Mouse (Mus musculus) embryonic fibroblast, embryonic 13.5 days (primary cell): ENCODE data around the gene Olfr465-ps1. TPM values are rescaled to one million over a fixed set of nuclear protein-coding genes. Genes with fewer than 3 reads are reported as not detected.

Experiments used
- H3K27ac ChIP-seq: 2 replicates; pipeline ENCODE4 v1.5.1; 2012; ENCODE audit warnings: low read length, control low read depth, inconsistent platforms; ENCODE audit not compliant: insufficient read depth
- H3K4me1 ChIP-seq: 2 replicates; pipeline ENCODE4 v1.6.1; 2011; ENCODE audit warnings: low read length; ENCODE audit not compliant: control insufficient read depth, insufficient read depth
- H3K4me3 ChIP-seq: 2 replicates; pipeline ENCODE4 v1.5.1; 2011; ENCODE audit warnings: mild to moderate bottlenecking, control low read depth, low read length; ENCODE audit not compliant: insufficient read depth
- CTCF ChIP-seq: IDR thresholded peaks from 2 replicates; pipeline ENCODE4 v1.5.1; 2011; ENCODE audit warnings: mild to moderate bottlenecking, control low read depth, low read length, moderate library complexity, borderline replicate concordance; ENCODE audit not compliant: insufficient read depth
- POLR2A ChIP-seq: IDR thresholded peaks from 2 replicates; pipeline ENCODE4 v1.6.1; 2011; ENCODE audit warnings: low read depth, mild to moderate bottlenecking, control low read depth, low read length, moderate library complexity
- polyA plus RNA-seq: library from polyadenylated mRNA; stranded (reverse); fragments of >200 nt; gene quantifications from 2 replicates; pipeline ENCODE4 v1.2.4, GENCODE M21; 2011; ENCODE audit warnings: low read depth; ENCODE audit not compliant: missing spikeins, insufficient read length

Olfr465-ps1 gene
- polyA plus RNA-seq, 1 experiment: not detected

DNA sequence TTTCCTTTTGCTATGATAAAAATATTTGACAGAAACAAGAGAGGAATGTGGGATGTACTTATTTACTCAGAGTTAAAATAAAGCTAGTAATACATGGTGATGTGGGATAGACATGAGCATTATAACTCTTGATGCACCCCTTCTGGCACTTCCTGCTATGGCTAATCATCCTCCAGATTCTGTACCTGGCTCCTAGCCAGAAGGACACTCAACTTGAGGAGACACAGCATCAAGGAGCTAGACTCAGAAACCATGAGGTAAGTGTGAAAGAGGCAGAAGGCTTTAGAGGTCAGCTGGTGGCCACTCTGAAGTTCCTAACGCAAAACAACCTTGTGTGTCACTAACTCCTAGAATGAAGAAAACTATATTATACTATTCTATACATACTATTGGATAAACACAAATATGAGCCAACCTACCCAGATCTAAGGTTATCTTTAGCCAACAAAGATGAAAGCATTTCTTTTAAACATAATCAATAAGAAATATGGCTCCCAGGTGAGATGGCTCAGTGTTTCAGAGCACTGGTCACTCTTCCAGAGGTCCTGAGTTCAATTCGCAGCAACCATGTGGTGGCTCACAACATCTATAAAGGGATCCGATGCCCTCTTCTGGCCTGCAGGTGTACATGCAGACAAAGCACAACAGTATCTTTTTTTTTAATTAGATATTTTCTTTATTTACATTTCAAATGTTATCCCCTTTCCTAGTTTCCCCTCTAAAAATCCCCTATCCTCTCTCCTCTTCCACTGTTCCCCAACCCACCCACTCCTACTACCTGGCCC, 10.6 kb upstream of the Olfr465-ps1 start:
- no peak for TF ChIP-seq CTCF
- TF ChIP-seq POLR2A: no peak
- Histone ChIP-seq H3K27ac (no peak overlapping the region), H3K4me3 (no peak overlapping the region), H3K4me1 (no peaks in the 10 kb centered on the region)

DNA sequence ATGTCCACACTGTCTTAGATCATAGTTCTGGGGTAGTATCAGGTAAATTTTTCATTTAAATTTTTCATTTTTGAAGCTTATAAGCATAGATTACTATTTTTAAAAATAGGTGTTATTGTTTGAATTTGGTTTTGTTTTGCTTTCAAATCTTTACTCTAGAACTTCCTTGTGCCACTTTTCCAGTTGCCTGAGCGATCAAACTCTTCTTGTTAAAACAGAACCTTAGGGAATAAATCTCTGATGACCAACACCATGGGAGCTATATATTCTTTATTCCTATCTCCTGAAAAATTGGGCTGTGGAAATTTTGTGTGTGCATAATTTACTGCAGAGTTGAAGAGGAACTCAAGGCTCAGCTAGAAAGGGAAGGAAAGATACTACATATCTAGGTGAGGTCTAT, 12.1 kb downstream of the Olfr465-ps1 start, which contains the start of gene Olfr466:
TSS of gene Olfr466 (plus strand) at position 301 of the 400 bp plus-strand sequence.
- Histone ChIP-seq H3K27ac (no peak within 1 kb of the TSS), H3K4me3 (no peak within 1 kb of the TSS), H3K4me1 (no peaks in the 10 kb centered on the region)
- TF ChIP-seq CTCF (no peak), POLR2A (no peak)

DNA sequence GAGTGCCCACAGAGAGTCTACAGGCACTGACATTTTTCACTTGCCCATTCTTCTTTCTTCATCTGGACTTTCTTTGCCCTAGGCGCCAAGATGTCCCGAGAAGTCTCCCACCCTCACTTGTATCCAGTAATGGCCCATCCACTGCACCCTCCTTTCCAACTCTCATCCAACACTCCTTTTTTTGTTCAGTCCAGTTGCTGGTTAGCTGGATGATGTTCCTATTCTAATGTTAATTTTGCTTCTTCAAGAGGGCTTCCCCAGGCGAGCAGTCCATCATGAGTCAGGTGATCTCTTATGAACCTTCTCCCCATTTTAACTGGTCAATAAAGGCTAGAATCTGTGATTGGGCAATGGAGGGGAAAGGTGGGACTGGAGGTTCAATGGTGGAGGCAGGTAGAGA, 36.2 kb downstream of the Olfr465-ps1 start:
- Histone ChIP-seq H3K4me3 (no peak overlapping the region), H3K27ac (no peak overlapping the region), H3K4me1 (no peaks in the 10 kb centered on the region)
- TF ChIP-seq CTCF (no peak), POLR2A (no peak)

DNA sequence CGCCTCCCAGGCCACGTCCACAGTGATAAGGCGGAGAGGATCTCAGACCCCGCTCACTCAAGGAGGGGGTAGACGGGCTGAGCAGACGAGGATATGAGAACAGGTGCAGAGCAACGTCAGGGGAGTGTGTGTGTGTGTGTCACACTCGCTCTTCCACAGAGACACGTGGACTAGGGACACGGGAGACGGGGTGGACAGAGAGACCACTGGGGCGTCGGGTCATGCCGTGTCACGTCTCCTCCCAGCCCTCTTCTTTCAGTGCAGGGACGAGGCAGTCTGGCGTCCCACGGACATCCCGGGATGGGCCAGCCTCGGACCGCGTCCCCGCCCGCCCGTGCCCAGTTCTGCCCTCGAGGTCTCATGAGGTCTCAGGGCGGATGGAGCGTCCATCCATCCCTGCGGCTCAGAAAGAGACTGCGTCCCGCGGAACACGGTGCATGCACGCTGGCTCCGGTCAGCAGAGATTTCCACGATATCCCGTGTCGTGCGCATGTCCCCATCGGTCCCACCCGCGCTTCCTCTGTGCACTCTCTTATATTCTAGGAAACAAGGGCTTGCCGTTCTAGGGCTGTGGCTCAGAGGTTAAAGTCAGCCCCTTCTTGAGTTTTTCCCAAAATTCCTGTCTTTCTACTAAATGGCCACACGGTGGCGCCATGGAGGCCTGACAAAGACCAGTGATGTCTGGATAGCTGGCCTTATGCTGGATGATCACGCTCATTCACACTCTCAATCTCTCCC, 38.0 kb downstream of the Olfr465-ps1 start:
- 0 out of 2 replicates have a peak overlapping the region, but pooled peaks have one; percentile 19 for H3K4me3 ChIP-seq
- peak; percentile 33; the same call in 1 of the 2 replicates for TF ChIP-seq CTCF
- no peak for TF ChIP-seq POLR2A
- no peaks in the 10 kb centered on the region for H3K4me1 ChIP-seq
- no peak overlapping the region for H3K27ac ChIP-seq

DNA sequence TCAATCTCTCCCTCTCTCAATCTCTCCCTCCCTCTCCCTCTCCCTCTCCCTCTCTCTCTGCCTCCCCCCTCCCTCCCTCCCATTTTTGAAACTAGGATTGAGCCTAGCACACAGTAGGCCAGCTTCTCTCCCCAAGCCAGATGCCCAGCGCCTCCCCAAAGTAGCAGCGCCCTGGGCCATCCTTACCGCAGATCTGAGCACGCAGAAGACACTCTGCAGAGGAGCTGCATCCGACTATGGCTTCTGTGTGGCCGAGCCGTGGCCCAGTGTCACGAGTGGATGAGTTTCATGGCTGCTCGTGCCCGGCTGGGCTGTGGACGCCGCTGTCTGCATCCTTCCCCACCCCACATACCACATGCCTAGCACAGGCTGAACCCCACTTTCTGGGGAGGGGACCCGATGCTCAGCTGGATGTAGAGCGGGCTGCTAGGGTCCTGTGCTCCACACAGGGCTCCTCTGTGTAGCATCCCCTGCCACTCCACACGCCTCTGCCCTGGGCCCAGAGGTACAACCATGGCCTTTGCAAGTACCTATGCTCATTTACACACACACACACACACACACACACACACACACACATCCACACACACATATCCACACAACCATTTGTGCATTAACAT, 38.7 kb downstream of the Olfr465-ps1 start:
- Histone ChIP-seq H3K4me3 (no peak overlapping the region), H3K27ac (no peak overlapping the region), H3K4me1 (no peaks in the 10 kb centered on the region)
- TF ChIP-seq POLR2A: no peak
- TF ChIP-seq CTCF: no peak

Other genes starting within 250 kb of the Olfr465-ps1 start
- gene Cntnap3, start 234.1 kb upstream of the Olfr465-ps1 start, polyA plus RNA-seq: 0.14 TPM in 1 of 2 replicates, not detected in the other
- not detected in 2 replicates for gene Spata31, start 220.7 kb upstream of the Olfr465-ps1 start, polyA plus RNA-seq
- gene Spata31d1c, start 105.0 kb upstream of the Olfr465-ps1 start, polyA plus RNA-seq: not detected in 2 replicates
- not detected in 2 replicates for gene Prss47, start 85.3 kb upstream of the Olfr465-ps1 start, polyA plus RNA-seq
- 39.4 and 49.1 TPM in 2 replicates for gene Mfsd14b, start 25.1 kb upstream of the Olfr465-ps1 start, polyA plus RNA-seq
- not detected in 2 replicates for gene Olfr466, start 12.2 kb downstream of the Olfr465-ps1 start, polyA plus RNA-seq
- gene Nlrp4f, start 67.9 kb downstream of the Olfr465-ps1 start, polyA plus RNA-seq: not detected in 2 replicates
- gene Gm10775, start 121.5 kb downstream of the Olfr465-ps1 start, polyA plus RNA-seq: not detected in 2 replicates
- 23.8 and 26.9 TPM in 2 replicates for gene Zfp369, start 140.7 kb downstream of the Olfr465-ps1 start, polyA plus RNA-seq